Mouse (Mus musculus): ENCODE data around the gene Exog. TPM values are rescaled to one million over a fixed set of nuclear protein-coding genes. Genes with fewer than 3 reads are reported as not detected.
A peak's percentile ranks its signal among the peaks of the same experiment; 100 is the strongest.

The Exog gene
- polyA plus RNA-seq, 1 experiment, result 3.2 TPM

DNA sequence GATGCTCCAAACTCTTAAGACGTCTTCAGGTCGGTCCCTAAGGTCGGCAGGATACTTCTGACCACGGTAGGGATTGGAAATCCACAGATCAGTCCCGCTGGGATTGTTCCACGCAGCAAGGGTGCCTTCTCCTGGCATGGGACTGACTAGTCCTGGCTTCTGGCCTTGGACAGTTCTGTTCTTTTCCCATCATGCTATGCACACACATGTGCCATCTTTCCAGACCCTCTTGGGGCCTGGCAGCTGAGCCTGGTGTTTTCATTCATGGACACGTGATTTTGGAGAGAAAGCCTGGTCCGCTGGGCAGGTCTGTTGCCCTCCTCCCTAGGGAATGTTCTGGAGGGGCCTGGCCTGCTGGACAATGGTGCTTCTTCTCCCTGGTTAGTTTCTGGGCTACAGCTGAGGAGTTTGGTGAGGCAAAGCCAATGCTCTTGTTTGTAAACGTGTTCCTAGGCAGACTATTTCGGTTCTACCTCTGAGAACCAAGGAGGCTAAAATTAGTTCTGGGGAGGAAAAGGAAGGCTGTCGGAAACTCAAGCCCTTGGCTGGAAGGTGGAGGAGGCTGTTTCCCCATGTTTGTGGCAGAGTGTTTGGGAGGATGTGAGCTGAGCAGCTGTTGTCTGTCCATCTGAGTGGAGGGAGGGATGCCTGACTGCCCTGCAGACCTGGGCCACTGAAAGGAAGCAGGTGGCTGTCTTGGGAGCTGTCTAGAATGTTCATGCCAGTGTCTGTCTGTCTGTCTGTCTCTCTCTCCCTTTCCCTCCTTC is 35.7 kb upstream of the Exog start:
- Histone ChIP-seq H3K4me1 (ENCODE audit: control insufficient read depth, insufficient read depth, low read length) (no peaks in the 10 kb centered on the region; the same call in 1 of the 2 replicates), H3K4me3 (ENCODE audit: control insufficient read depth, low read depth, low read length) (no peak overlapping the region), H3K27ac (ENCODE audit: control insufficient read depth, insufficient read depth, low read depth, low read length) (no peak overlapping the region), H3K27me3 (ENCODE audit: control insufficient read depth, insufficient read depth, low read length) (no peaks in the 10 kb centered on the region), H3K36me3 (ENCODE audit: control insufficient read depth, insufficient read depth, low read length) (no peaks in the 10 kb centered on the region)
- no peak for TF ChIP-seq POLR2A (IDR thresholded peaks at IDR 0.05; ENCODE audit: control insufficient read depth, low read depth, low read length)
- TF ChIP-seq CTCF (IDR thresholded peaks at IDR 0.05; ENCODE audit: control insufficient read depth, insufficient read depth, insufficient replicate concordance, low read depth, low read length), result no peak

DNA sequence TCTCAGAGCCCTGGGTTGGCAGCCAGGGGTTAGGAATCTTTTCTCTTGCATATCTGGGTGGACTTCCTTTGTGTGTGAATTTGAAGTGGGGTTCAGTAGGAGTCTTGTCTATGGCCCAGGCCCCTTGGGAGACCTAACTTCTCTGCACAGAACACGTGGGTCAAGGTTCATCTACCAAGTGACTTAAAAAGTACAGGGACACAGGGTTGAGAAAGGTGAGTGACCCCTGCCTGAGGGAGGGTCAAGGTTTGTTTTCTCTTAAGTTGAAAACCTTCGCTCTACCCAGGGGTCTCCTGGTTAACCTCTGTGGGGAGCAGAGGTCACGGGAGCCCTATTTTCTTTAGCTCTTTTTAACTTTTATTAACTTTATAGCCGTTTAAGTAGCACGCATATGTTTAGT is 34.9 kb upstream of the Exog start:
- Histone ChIP-seq H3K27me3 (ENCODE audit: control insufficient read depth, insufficient read depth, low read length) (no peaks in the 10 kb centered on the region), H3K4me3 (ENCODE audit: control insufficient read depth, low read depth, low read length) (no peak overlapping the region), H3K4me1 (ENCODE audit: control insufficient read depth, insufficient read depth, low read length) (no peaks in the 10 kb centered on the region; the same call in 1 of the 2 replicates), H3K36me3 (ENCODE audit: control insufficient read depth, insufficient read depth, low read length) (no peaks in the 10 kb centered on the region), H3K27ac (ENCODE audit: control insufficient read depth, insufficient read depth, low read depth, low read length) (no peak overlapping the region)
- TF ChIP-seq CTCF (IDR thresholded peaks at IDR 0.05; ENCODE audit: control insufficient read depth, insufficient read depth, insufficient replicate concordance, low read depth, low read length) (no peak), POLR2A (IDR thresholded peaks at IDR 0.05; ENCODE audit: control insufficient read depth, low read depth, low read length) (no peak)

DNA sequence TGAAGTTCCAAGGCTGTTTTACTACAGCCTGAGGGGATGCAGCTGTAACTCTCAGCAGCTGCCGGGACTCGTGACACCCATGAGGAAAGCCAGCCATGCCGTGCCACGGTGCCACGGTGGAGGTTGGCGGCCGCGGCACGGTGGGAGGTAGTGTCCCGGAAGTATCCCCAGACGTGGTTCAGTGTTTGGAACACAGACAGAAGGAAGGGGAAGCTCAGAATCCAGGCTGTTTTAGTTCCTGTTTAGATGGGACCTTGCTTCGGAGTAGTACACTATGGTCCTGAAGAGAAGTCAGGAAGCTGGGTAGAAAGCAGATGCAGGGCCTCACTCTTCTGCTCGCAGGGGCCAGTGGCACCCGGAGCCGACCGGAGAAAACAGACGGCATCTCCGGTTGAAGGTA is 26.7 kb upstream of the Exog start:
- H3K4me1 ChIP-seq (ENCODE audit: control insufficient read depth, insufficient read depth, low read length), result peaks cover 6% of the 10 kb centered on the region
- no peaks in the 10 kb centered on the region for H3K27me3 ChIP-seq (ENCODE audit: control insufficient read depth, insufficient read depth, low read length)
- no peaks in the 10 kb centered on the region for H3K36me3 ChIP-seq (ENCODE audit: control insufficient read depth, insufficient read depth, low read length)
- TF ChIP-seq POLR2A (IDR thresholded peaks at IDR 0.05; ENCODE audit: control insufficient read depth, low read depth, low read length) (no peak), CTCF (IDR thresholded peaks at IDR 0.05; ENCODE audit: control insufficient read depth, insufficient read depth, insufficient replicate concordance, low read depth, low read length) (no peak)
- no peak overlapping the region for H3K27ac ChIP-seq (ENCODE audit: control insufficient read depth, insufficient read depth, low read depth, low read length)
- H3K4me3 ChIP-seq (ENCODE audit: control insufficient read depth, low read depth, low read length), result peak overlapping the region; percentile 73

DNA sequence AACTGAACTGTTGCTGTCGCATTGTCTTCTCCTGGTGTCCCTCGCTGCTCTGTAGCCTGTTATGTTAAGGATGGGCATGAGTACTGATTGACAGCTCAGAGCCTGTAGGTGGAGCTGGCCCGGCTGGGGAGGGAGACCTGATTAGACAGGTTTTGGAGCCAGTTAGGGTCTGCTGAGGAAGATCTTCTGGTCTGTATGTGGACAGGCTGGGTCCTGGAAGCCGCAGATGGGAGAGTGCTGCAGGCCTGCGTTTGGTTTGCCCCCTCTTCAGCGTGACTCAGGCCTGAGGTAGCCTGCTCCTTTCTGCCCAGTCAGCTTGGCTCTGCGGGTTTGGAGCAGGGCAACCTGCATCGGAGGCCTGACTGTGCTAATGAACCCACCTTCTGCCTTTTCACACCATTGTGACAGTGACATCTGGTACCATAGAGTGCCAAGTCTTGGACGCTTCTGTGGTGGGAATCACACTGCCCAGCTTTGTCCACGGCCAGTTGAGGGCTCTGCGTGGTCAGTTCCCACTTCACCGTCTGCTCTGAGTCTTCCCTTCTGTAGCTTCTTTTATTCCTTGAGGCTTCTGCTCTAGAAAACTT is 24.8 kb upstream of the Exog start:
- H3K36me3 ChIP-seq (ENCODE audit: control insufficient read depth, insufficient read depth, low read length), result no peaks in the 10 kb centered on the region

DNA sequence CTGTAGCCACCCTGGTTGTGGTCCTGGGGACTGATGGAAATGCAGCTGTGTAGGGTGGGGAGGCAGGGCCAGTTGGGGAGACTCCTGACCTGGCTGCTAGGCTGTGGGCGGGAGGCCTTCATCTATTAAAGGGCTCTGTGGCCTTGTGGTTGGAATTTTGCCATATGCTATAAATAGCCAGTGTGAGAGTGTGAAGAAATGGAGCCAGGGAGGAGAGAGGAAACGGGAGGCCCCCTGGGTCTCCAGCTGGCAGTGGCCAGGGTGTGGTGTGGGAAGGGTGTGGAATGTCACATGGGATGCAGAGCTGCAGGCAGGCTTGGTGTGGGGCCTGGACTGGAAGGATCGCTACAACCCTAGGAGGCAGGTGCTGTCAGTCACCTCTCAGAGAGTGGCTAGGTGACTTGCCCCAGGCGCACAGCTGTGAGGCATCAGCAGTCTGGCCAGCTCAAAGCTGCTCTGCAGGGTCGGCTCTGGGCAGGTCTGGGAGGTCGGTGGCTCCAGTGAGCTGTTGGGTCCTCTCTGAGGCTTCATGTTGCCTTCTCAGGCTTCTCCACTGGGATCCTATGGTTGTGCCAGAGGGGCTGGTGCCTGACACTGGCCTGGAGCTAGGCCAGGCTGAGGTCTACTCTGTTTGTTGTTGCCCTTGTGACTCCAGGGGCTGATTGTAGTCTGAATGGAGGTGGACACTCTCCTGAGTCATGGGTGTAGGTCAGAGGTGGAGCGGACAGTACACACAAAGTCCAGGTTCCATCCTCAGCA is 19.3 kb upstream of the Exog start:
- H3K27me3 ChIP-seq (ENCODE audit: control insufficient read depth, insufficient read depth, low read length), result no peaks in the 10 kb centered on the region
- TF ChIP-seq CTCF (IDR thresholded peaks at IDR 0.05; ENCODE audit: control insufficient read depth, insufficient read depth, insufficient replicate concordance, low read depth, low read length) (no peak), POLR2A (IDR thresholded peaks at IDR 0.05; ENCODE audit: control insufficient read depth, low read depth, low read length) (no peak)
- H3K4me1 ChIP-seq (ENCODE audit: control insufficient read depth, insufficient read depth, low read length), result no peaks in the 10 kb centered on the region
- H3K36me3 ChIP-seq (ENCODE audit: control insufficient read depth, insufficient read depth, low read length), result no peaks in the 10 kb centered on the region
- H3K4me3 ChIP-seq (ENCODE audit: control insufficient read depth, low read depth, low read length), result no peak overlapping the region
- H3K27ac ChIP-seq (ENCODE audit: control insufficient read depth, insufficient read depth, low read depth, low read length), result no peak overlapping the region

More for the DNA sequence above, 24.8 kb upstream of the Exog start:
- Histone ChIP-seq H3K27ac (ENCODE audit: control insufficient read depth, insufficient read depth, low read depth, low read length) (no peak overlapping the region), H3K4me1 (ENCODE audit: control insufficient read depth, insufficient read depth, low read length) (peaks cover 6% of the 10 kb centered on the region), H3K4me3 (ENCODE audit: control insufficient read depth, low read depth, low read length) (no peak overlapping the region), H3K27me3 (ENCODE audit: control insufficient read depth, insufficient read depth, low read length) (no peaks in the 10 kb centered on the region)
- no peak for TF ChIP-seq CTCF (IDR thresholded peaks at IDR 0.05; ENCODE audit: control insufficient read depth, insufficient read depth, insufficient replicate concordance, low read depth, low read length)
- no peak for TF ChIP-seq POLR2A (IDR thresholded peaks at IDR 0.05; ENCODE audit: control insufficient read depth, low read depth, low read length)

DNA sequence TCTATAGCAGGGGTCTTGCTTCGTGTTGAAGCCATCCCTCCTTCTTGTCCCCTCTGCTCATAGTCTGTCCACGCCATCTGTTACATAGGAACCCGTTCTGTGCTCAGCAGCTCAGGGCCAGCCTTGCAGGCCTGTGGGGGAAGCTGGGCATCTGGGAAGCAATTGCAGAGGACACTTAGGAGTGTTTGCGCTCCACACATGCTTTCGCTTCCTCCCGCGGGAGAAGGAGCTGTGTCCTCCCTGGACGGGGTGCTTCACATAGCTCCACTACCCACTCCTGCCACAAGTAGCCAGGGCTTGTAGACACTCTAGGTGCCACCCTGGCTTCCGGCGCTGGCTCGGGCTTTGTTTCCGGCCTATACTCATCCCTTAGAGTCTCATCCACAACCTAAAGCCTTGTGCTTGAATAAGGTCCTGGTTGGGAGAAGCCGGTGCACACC is 18.7 kb upstream of the Exog start:
- Histone ChIP-seq H3K4me3 (ENCODE audit: control insufficient read depth, low read depth, low read length) (no peak overlapping the region), H3K27me3 (ENCODE audit: control insufficient read depth, insufficient read depth, low read length) (no peaks in the 10 kb centered on the region), H3K36me3 (ENCODE audit: control insufficient read depth, insufficient read depth, low read length) (no peaks in the 10 kb centered on the region), H3K4me1 (ENCODE audit: control insufficient read depth, insufficient read depth, low read length) (no peaks in the 10 kb centered on the region), H3K27ac (ENCODE audit: control insufficient read depth, insufficient read depth, low read depth, low read length) (no peak overlapping the region)
- TF ChIP-seq CTCF (IDR thresholded peaks at IDR 0.05; ENCODE audit: control insufficient read depth, insufficient read depth, insufficient replicate concordance, low read depth, low read length), result no peak
- TF ChIP-seq POLR2A (IDR thresholded peaks at IDR 0.05; ENCODE audit: control insufficient read depth, low read depth, low read length), result no peak

DNA sequence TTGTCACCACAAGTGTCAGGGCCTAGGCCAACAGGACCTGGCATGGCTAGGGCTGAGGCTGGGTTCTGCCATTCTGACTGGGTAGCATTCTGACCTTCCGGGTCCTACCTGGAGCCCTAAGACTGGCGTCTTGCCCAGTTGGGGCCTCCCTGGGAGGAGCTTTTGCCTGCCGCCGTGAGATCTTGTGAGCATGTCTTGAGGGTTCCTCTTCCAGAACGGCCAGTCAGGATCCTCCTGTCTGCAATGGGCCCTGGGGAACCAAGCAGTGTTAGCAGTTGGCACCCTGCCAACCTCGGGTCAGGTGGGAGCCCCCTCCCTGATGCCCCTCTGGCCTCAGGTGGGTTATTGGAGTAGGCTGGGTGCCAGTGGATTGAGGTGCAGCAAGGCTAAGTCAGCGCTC is 18.3 kb upstream of the Exog start:
- no peaks in the 10 kb centered on the region for H3K4me1 ChIP-seq (ENCODE audit: control insufficient read depth, insufficient read depth, low read length)
- no peaks in the 10 kb centered on the region for H3K27me3 ChIP-seq (ENCODE audit: control insufficient read depth, insufficient read depth, low read length)
- no peak for TF ChIP-seq POLR2A (IDR thresholded peaks at IDR 0.05; ENCODE audit: control insufficient read depth, low read depth, low read length)
- no peak for TF ChIP-seq CTCF (IDR thresholded peaks at IDR 0.05; ENCODE audit: control insufficient read depth, insufficient read depth, insufficient replicate concordance, low read depth, low read length)
- no peak overlapping the region for H3K27ac ChIP-seq (ENCODE audit: control insufficient read depth, insufficient read depth, low read depth, low read length)
- H3K4me3 ChIP-seq (ENCODE audit: control insufficient read depth, low read depth, low read length), result no peak overlapping the region
- no peaks in the 10 kb centered on the region for H3K36me3 ChIP-seq (ENCODE audit: control insufficient read depth, insufficient read depth, low read length)
